Mouse (Mus musculus): Measurements from ENCODE around the gene Ccl22. TPM values are rescaled to one million over a fixed set of nuclear protein-coding genes. Genes with fewer than 3 reads are reported as not detected.

Ccl22 gene
- total RNA-seq, 2 experiments from 2014 or later = not detected

GRCm38 (mm10) chr8:94734735-94735350 lies 10.5 kb upstream of the Ccl22 start:
- no peak for DNase-seq

GRCm38 (mm10) chr8:94735426-94736094 lies 9.8 kb upstream of the Ccl22 start:
- DNase-seq = peak; percentile 32 to 49

- peak in 1 of 2 experiments; percentile 34 for DNase-seq
Measured at GRCm38 (mm10) chr8:94739829-94740228, 5.6 kb upstream of the Ccl22 start.

GRCm38 (mm10) chr8:94740591-94740990 lies 4.8 kb upstream of the Ccl22 start:
- no peak for DNase-seq

- DNase-seq = no peak
Measured at GRCm38 (mm10) chr8:94741726-94742125, 3.7 kb upstream of the Ccl22 start.

- no peak for DNase-seq
Measured at GRCm38 (mm10) chr8:94744484-94744883, 906 bp upstream of the Ccl22 start.

GRCm38 (mm10) chr8:94744972-94745371 lies 418 bp upstream of the Ccl22 start:
- DNase-seq = no peak

GRCm38 (mm10) chr8:94746832-94747231 lies 1.4 kb downstream of the Ccl22 start:
- DNase-seq = no peak

GRCm38 (mm10) chr8:94748363-94748762 lies 3.0 kb downstream of the Ccl22 start:
- no peak for DNase-seq

GRCm38 (mm10) chr8:94749942-94750341 lies 4.6 kb downstream of the Ccl22 start:
- DNase-seq = no peak

GRCm38 (mm10) chr8:94751023-94751849 lies 5.8 kb downstream of the Ccl22 start:
- no peak for DNase-seq

- no peak for DNase-seq
Measured at GRCm38 (mm10) chr8:94754006-94754405, 8.6 kb downstream of the Ccl22 start.

GRCm38 (mm10) chr8:94754486-94754885 lies 9.1 kb downstream of the Ccl22 start:
- DNase-seq = no peak

- peak; percentile 27 to 32 for DNase-seq
Measured at GRCm38 (mm10) chr8:94767035-94767434, 21.6 kb downstream of the Ccl22 start.

GRCm38 (mm10) chr8:94770945-94771344 lies 25.6 kb downstream of the Ccl22 start:
- peak; percentile 54 to 77 for DNase-seq

- peak; percentile 90 to 91 for DNase-seq
Measured at GRCm38 (mm10) chr8:94771941-94772670, 26.7 kb downstream of the Ccl22 start, which contains the start of gene Cx3cl1. Gene Cx3cl1, plus strand, starts transcription at chr8:94772009.

- DNase-seq = no peak
Measured at GRCm38 (mm10) chr8:94773048-94773447, 27.7 kb downstream of the Ccl22 start.

- DNase-seq = no peak
Measured at GRCm38 (mm10) chr8:94773700-94774171, 28.3 kb downstream of the Ccl22 start.

- no peak for DNase-seq
Measured at GRCm38 (mm10) chr8:94774601-94775000, 29.2 kb downstream of the Ccl22 start.

- no peak for DNase-seq
Measured at GRCm38 (mm10) chr8:94776346-94776745, 31.0 kb downstream of the Ccl22 start.

GRCm38 (mm10) chr8:94778036-94778435 lies 32.6 kb downstream of the Ccl22 start:
- DNase-seq = no peak

- DNase-seq = peak; percentile 25 to 58
Measured at GRCm38 (mm10) chr8:94778473-94778872, 33.1 kb downstream of the Ccl22 start.

All from adrenal gland, postnatal 36 days (tissue).